Mouse (Mus musculus) cerebellum, adult 2 months (tissue): ENCODE measurements around the gene Ccnd3.

ENCODE experiments used
- CTCF ChIP-seq: fragments of 200-500 bp; IDR thresholded peaks from 2 replicates; pipeline ENCODE4 v1.5.1; 2011; ENCODE audit warnings: low read depth, mild to moderate bottlenecking, control low read depth, low read length, moderate library complexity, borderline replicate concordance; ENCODE audit not compliant: insufficient read depth
- POLR2A ChIP-seq: fragments of 200-500 bp; IDR thresholded peaks from 2 replicates; pipeline ENCODE4 v1.6.1; 2011; ENCODE audit warnings: low read length, control low read depth, borderline replicate concordance; ENCODE audit not compliant: insufficient read depth

DNA sequence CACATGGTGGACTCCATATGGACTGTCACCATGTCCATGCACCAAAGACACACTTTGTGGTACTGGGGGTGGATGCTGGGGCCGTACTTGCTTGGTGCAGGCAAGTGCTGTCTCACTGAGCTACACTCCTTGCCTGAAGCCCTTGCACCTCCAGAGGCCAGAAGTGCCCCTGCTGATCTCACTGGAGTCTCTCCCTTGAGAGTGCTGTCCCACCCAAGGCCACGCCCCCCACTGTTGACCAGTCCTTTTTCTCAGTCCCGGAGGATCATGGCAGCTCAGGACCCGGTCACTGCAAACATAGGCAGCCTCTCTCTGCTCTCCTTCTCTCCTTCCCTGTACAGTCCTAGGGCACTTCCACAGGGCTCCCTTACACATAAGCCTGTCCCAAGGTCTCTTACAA is 30.6 kb upstream of the Ccnd3 start:
- TF ChIP-seq CTCF (no peak), POLR2A (no peak)
